Mouse (Mus musculus) heart, embryonic 15.5 days (tissue): ENCODE results near the gene Nobox. TPM values are rescaled to one million over a fixed set of nuclear protein-coding genes. Genes with fewer than 3 reads are reported as not detected.

Experiments
- ATAC-seq: fragments of 200-750 bp; cut with Nextera tagmentation; replicated peaks from 2 replicates; pipeline ENCODE4 v1.8.0; 2017; ENCODE audit warnings: low read depth, moderate TSS enrichment; ENCODE audit not compliant: insufficient number of reproducible peaks, insufficient read depth, low FRiP score
- H3K27ac ChIP-seq: fragments of 300-500 bp; sonication (generic); 2 replicates; pipeline ENCODE4 v1.5.1; 2015; ENCODE audit warnings: mild to moderate bottlenecking, inconsistent platforms
- H3K27me3 ChIP-seq: fragments of 300-500 bp; sonication (generic); 2 replicates; pipeline ENCODE4 v1.6.1; 2015; ENCODE audit warnings: inconsistent platforms
- H3K36me3 ChIP-seq: fragments of 300-500 bp; sonication (generic); 2 replicates; pipeline ENCODE4 v1.6.1; 2015; ENCODE audit warnings: mild to moderate bottlenecking, inconsistent platforms
- H3K4me1 ChIP-seq: fragments of 300-500 bp; sonication (generic); replicated peaks from 2 replicates; pipeline ENCODE4 v1.6.1; 2015; ENCODE audit warnings: inconsistent platforms
- H3K4me2 ChIP-seq: fragments of 300-500 bp; sonication (generic); 2 replicates; pipeline ENCODE4 v1.6.1; 2015; ENCODE audit warnings: inconsistent platforms, mild to moderate bottlenecking, moderate library complexity
- H3K4me3 ChIP-seq: fragments of 300-500 bp; sonication (generic); 2 replicates; pipeline ENCODE4 v1.5.1; 2015; ENCODE audit warnings: mild to moderate bottlenecking, inconsistent platforms
- H3K9ac ChIP-seq: fragments of 300-500 bp; sonication (generic); 2 replicates; pipeline ENCODE4 v1.6.1; 2015; ENCODE audit warnings: mild to moderate bottlenecking, inconsistent platforms
- H3K9me3 ChIP-seq: fragments of 300-500 bp; sonication (generic); replicated peaks from 2 replicates; pipeline ENCODE4 v1.6.1; 2016; ENCODE audit warnings: inconsistent platforms
- WGBS: fragments of 180-500 bp; shearing (Covaris S2); methylation state at CpG from one replicate; pipeline ENCODE4 v1.1.7; 2015; ENCODE audit warnings: mixed read lengths; 5-methylcytosine and 5-hydroxymethylcytosine counted together
- polyA plus RNA-seq: library from polyadenylated mRNA; unstranded; fragments of >200 nt; fragmentation: Nextera tagmentation; extraction: Ambion mirVana; gene quantifications from 2 replicates; pipeline ENCODE4 v1.2.1, GENCODE M21; 2015

Nobox gene
- polyA plus RNA-seq, 1 experiment from 2014 or later: not detected

GRCm38 (mm10) chr6:43274123-43274522 lies 35.2 kb downstream of the Nobox start:
- WGBS: 82% methylated on average over 4 of the region's 4 CpGs
- Histone ChIP-seq H3K36me3 (peaks cover 11% of the 10 kb centered on the region), H3K27ac (no peak overlapping the region), H3K9me3 (no peaks in the 10 kb centered on the region), H3K4me3 (no peak overlapping the region), H3K9ac (no peak overlapping the region), H3K4me1 (no peaks in the 10 kb centered on the region), H3K4me2 (no peak overlapping the region), H3K27me3 (no peaks in the 10 kb centered on the region)
- no peak for ATAC-seq

- Histone ChIP-seq H3K36me3 (peaks cover 11% of the 10 kb centered on the region), H3K4me2 (no peak overlapping the region), H3K27ac (peak overlapping the region; percentile 75), H3K4me3 (no peak overlapping the region), H3K4me1 (no peaks in the 10 kb centered on the region), H3K9me3 (no peaks in the 10 kb centered on the region), H3K9ac (no peak overlapping the region), H3K27me3 (no peaks in the 10 kb centered on the region)
- ATAC-seq: peak; percentile 67
Observed at GRCm38 (mm10) chr6:43272597-43272996, 36.8 kb downstream of the Nobox start.

DNA sequence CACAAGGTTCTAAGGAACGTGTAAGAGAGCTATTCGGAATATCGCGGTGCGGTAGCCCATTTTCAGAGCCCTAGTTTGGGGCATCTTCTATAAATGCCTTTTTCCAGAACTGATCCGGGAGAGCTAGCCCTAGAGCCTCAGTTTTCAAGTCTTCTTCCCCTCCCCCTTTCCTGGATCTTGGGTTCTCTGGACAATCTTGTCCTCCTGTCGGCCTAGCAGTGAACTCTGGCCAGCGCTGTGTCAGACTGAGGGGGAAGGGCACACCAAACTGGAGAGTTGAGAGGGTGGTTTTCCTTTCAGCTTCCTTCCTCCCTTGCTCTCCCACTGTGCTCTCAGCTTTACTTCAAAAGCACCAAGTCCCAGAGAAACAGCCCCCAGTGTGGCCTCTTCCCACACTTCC lies 43.0 kb downstream of the Nobox start:
- H3K9me3 ChIP-seq: no peaks in the 10 kb centered on the region
- peak; percentile 73 for ATAC-seq
- H3K4me3 ChIP-seq: peak overlapping the region; percentile 77
- peak overlapping the region; percentile 76 for H3K9ac ChIP-seq
- peak overlapping the region; percentile 76 for H3K27ac ChIP-seq
- WGBS: 4% methylated on average over 8 of the region's 8 CpGs
- no peaks in the 10 kb centered on the region for H3K36me3 ChIP-seq
- no peaks in the 10 kb centered on the region for H3K27me3 ChIP-seq
- H3K4me1 ChIP-seq: peaks cover 7% of the 10 kb centered on the region
- peak overlapping the region; percentile 92 for H3K4me2 ChIP-seq

DNA sequence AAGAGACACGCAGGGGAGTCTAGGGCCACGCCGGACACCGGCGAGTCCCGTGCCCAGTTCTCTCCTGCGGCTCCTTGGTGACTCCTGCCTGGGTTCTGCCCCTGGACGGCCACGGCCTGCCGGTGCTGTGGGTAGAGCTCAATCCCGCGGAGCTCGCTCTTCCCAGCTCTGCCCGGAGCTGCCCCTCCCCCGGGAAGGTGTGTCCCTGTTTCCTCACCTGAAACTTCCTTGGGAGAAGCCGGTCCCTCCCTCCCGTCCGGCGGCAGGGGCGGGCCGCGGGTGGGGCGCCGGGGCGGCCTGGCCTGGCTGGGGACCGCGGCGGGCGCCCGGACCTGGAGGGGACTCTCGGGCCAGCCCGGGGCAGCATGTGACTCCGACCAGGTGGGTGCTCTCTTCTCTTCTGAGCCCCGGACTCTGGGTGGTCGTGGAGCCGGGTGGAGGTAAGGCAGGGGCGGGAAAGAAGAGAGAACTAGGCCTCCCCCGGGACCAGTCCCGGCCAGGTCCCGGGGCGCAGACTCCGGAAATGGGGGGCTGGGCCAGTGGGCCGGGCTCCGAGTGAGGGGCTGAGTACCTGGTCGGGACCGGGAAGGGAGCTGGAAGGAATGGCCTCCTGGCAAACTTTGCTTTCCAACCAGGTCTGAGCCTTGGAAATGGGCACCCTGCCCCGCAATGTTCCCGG lies 43.9 kb downstream of the Nobox start, which contains the start of gene Arhgef5:
Arhgef5 (plus strand) TSS at position 220 of the 679 bp plus-strand sequence.
- H3K4me3 ChIP-seq: peak within 1 kb of the TSS; percentile 77
- WGBS: under 1% methylated on average over 47 of the region's 48 CpGs
- peak within 1 kb of the TSS; percentile 76 for H3K27ac ChIP-seq
- H3K9me3 ChIP-seq: no peaks in the 10 kb centered on the region
- no peaks in the 10 kb centered on the region for H3K27me3 ChIP-seq
- peak within 1 kb of the TSS; percentile 92 for H3K4me2 ChIP-seq
- peak; percentile 57 for ATAC-seq
- H3K4me1 ChIP-seq: peaks cover 7% of the 10 kb centered on the region
- no peaks in the 10 kb centered on the region for H3K36me3 ChIP-seq
- peak within 1 kb of the TSS; percentile 76 for H3K9ac ChIP-seq

- Histone ChIP-seq H3K4me2 (no peak overlapping the region), H3K4me3 (no peak overlapping the region), H3K9ac (no peak overlapping the region), H3K4me1 (no peaks in the 10 kb centered on the region; the same call in 1 of the 2 replicates), H3K27me3 (no peaks in the 10 kb centered on the region), H3K9me3 (no peaks in the 10 kb centered on the region), H3K36me3 (no peaks in the 10 kb centered on the region), H3K27ac (no peak overlapping the region)
- 47% methylated on average over 2 of the region's 2 CpGs for WGBS
- ATAC-seq: no peak
Observed at GRCm38 (mm10) chr6:43260756-43261155, 48.6 kb downstream of the Nobox start.

GRCm38 (mm10) chr6:43254193-43254926 lies 55.0 kb downstream of the Nobox start:
- no peak for ATAC-seq
- no peak overlapping the region for H3K4me3 ChIP-seq

More at GRCm38 (mm10) chr6:43254193-43254926, 55.0 kb downstream of the Nobox start:
- H3K27ac ChIP-seq: no peak overlapping the region
- no peak overlapping the region for H3K4me2 ChIP-seq
- WGBS: 66% methylated on average over 7 of the region's 7 CpGs
- no peaks in the 10 kb centered on the region for H3K36me3 ChIP-seq
- H3K4me1 ChIP-seq: no peaks in the 10 kb centered on the region; the same call in 1 of the 2 replicates
- H3K27me3 ChIP-seq: no peaks in the 10 kb centered on the region
- no peaks in the 10 kb centered on the region for H3K9me3 ChIP-seq
- H3K9ac ChIP-seq: no peak overlapping the region

Other genes with a start within 250 kb of the Nobox start
- not detected in 2 replicates for gene Olfr441, start 203.2 kb downstream of the Nobox start, polyA plus RNA-seq
- not detected in 2 replicates for gene Olfr237-ps1, start 163.0 kb downstream of the Nobox start, polyA plus RNA-seq
- gene Olfr437, start 146.3 kb downstream of the Nobox start, polyA plus RNA-seq: not detected in 2 replicates
- not detected in 2 replicates for gene Olfr13, start 137.4 kb downstream of the Nobox start, polyA plus RNA-seq
- gene Olfr435, start 112.4 kb downstream of the Nobox start, polyA plus RNA-seq: not detected in 2 replicates
- not detected in 2 replicates for gene Olfr434, start 96.5 kb downstream of the Nobox start, polyA plus RNA-seq
- gene Olfr47, start 78.0 kb downstream of the Nobox start, polyA plus RNA-seq: not detected in 2 replicates
- gene Arhgef5, start 44.0 kb downstream of the Nobox start, polyA plus RNA-seq: 5.9 and 8.1 TPM in 2 replicates